Mouse (Mus musculus) thymus, postnatal 14 days (tissue): ENCODE measurements around the gene Cd3eap.

ENCODE experiments used
- DNase-seq: peaks from one replicate; pipeline ENCODE4 v3.0.0; 2021

Cd3eap gene

DNA sequence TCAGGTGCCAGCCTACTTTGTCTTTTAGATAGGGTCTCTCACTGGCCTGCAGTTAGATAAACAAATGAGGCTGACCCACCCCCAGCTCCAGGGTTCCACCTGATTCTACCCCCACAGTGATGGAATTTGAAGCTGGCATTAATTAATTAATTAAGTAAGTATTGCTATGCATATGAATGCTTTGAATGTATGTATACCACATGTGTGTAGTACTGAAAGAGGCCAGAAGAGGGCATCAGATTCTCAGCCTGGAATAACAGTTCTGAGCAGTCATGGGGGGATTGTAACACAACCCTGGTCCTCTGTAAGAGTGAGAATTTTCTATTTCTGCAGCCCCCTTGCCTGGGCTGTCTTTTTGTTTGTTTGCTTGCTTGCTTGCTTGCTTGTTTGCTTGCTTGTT, 30.9 kb downstream of the Cd3eap start:
- no peak for DNase-seq

DNA sequence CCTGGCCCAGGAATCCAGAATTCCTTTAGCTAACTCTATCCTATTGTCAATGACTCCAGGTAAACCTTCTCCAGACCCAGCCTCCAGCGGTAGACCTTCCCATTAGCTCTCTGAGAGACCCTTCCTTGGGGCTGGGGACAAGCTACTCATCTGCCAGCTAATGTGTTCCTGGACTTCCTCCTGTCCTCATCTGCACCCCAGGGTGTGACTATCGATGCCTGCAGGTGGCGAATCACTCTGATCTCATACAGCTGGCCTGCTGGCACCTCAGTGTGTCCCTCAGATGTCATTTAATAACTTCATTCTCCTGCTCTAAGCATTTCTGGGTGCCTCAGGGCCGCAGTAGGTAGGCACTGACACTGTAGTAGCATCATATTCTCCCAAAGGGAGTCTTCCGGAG, 31.5 kb downstream of the Cd3eap start:
- DNase-seq = no peak

DNA sequence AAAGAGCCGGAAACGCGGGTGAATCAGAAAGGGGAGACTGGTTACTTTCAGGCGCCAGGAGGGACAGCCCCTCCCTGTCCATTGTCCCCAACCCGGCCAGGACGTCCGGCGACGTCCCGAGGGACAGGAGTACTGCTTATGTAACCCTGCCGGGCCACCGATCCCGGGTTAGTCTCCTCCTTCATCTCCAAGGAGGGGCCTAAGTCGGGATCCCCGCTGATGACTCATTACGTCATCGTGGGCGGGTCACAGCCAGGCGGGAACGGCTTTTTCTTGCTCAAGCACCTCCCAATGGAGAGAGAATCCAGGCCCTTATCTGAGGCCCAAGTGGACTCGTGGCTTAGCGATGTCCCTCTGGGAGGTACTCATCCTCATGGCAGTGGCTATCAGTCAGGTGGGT, 32.2 kb downstream of the Cd3eap start:
- no peak for DNase-seq

DNA sequence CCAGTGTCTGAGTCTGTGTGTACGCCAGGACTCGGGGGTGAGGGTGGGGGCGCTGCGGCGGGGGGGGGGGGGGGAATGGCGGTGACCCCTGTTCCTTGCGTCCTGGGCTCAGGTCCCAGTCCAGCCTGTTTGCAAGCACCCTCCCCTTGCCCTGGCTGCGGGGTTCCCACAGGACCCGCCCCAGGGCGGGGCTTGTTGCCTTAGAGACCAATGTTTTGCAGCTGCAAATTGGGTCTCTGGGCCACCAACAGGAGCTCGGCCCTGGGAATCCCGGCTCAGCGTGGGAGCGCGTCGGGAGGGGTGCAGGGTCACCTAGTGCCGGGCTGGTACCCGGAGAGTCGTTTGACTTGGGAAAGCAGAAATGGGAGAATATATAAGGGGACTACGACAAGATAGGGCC, 32.9 kb downstream of the Cd3eap start:
- peak; percentile 65 for DNase-seq

DNA sequence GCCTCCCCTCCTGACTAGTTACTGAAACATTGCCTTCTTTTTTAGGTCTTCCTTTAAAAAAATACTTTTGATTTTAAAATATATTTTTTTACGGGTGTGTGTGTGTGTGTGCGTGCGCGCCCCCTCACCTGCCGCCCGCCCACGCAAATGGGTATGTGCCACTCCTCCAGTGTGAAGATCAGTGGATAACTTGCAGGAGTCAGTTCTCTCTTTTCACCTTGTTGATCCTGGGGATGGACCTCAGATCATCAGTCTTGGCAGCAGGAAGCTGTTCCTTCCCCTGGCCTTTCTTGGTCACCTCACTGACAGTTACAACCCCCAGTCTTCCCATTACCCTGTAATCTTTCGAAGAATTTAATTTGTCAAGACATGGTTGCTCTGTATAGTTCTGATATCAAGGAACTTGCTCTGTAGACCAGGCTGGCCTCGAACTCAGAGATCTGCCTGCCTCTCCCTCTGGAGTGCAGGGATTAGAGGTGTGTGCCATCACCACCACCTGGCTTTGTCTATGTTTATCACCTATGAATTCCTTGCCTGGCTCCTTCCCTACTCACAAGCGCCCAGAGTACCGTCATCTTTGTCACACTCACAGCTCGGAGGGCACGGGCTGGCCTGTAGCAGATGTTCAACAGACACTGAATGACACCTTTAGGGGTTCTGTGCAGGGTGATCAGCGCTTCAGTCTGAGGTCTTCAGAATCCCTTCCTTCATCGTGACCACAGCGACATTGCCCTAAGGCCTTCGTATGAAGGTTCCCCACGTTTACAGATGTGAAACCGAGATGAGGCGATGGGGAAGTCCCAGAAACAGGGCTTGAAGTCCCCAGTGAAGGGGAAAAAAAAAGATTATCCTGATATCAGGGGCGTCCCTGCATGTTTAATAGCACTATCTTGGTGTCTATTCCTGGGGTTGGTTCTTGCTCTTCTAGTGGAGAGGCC, 33.8 kb downstream of the Cd3eap start:
- DNase-seq = no peak

DNA sequence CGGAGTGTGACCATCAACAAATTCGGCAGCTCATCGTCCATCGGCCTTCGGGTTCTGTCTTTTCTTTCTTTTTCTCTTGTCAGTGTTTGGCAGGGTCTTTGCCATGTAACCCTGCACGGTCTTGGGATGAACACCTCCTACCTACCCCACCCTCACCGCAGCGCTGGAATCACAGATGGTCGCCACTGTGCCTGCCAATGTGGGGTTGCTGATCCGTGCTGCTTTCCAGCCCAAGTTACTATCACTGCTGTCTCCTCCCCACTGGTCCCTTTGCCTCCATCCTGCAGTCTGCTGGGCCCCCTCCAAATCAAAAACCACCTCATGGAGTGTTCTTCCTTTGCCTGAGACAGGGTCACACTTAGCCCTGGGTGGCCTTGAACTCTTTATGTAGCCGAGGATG, 35.1 kb downstream of the Cd3eap start:
- no peak for DNase-seq

DNA sequence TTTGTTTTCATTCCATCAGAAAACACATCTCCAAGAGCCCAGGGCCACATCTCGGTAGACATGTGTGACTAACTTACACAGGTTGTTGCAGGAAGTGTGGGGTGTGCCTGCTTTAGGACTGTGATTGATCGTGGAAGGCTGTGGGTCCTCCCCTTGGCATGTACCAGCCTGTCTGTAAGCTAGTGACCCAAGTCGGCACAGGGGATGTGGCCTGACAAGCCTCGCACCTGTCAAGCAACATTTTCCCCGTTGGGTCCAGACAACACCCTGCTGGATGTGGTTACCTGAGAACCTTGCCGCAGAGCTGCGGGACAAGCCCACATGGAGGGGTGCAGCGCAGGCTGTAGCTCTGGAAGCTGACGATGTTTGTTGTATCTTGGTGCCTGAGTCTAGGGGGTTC, 36.8 kb downstream of the Cd3eap start:
- DNase-seq = no peak

DNA sequence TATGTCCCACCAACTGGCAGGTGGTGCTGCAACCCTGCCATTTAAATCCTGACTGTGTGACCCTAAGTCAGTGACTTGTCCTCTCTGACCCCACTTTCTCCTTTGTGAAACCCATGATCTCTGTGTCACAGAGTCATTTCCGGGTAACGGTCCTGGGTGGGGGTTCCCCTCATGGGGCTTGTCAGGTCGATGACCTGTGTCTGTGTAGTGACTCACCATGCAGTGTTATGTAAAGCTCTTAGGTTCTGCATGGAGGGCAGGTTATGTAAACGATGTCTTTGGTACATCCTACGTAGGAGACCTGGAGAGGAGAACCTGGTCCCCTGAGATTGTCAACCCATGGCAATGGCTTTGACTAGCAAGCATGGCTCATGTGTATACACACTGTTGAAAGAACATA, 37.8 kb downstream of the Cd3eap start:
- DNase-seq = no peak

DNA sequence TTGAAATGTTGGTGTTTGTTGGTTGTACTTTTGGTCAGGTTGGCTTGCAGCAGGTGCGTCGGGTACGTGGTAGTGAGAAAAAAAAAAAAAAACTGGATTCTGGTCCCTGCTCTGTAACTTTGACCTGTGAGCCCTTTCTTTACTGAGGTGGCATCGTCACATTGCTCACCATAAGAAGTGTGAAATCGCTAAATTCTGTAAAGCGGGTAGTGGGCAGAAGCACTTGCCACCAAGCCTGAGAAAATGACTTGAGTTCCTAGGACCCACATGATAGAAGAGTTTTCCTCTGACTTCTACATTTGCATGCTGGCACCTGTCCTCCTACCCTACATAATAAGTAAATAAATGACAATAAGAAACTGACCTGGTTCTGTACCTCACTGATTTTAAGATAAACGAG, 38.6 kb downstream of the Cd3eap start:
- no peak for DNase-seq

DNA sequence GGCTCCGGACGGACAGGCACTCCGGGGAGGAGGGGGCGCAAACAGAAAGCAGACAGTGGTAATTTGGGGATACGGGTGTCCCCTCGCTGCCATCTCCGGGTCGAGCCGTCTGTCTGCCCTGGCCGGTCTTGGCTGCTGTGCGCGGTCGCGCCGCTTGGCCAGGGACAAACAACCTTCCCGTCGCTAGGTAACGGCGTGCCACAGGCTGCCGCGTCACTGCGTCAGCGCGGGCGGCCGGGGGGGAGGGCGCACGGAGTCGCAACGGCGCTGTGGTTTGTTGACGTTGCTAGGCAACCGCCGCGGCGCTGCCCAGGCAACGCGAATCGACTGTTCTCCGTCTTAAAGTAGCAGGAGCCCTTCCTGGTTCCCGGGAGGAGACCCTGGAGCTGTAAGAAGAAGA, 39.4 kb downstream of the Cd3eap start:
- DNase-seq = peak; percentile 92

DNA sequence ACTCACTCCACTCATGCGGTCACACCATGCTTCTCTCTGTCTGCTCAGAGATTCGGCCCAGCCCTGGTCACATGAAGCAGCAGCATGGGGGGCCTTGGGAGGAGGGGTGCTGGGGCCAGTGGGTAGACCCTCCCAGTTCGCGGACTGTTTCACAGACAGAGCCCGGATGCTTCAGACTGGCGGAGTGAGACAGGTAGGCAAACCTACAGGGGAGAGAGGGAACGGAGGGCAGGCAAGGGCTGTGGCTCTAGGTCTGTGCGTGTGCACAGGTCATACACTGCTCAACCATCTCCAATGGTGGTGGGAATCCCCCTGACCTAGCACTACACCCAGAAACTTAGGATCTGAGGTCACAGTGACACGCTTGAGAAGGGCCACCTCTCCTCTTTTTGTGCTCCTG, 39.8 kb downstream of the Cd3eap start:
- DNase-seq = no peak

DNA sequence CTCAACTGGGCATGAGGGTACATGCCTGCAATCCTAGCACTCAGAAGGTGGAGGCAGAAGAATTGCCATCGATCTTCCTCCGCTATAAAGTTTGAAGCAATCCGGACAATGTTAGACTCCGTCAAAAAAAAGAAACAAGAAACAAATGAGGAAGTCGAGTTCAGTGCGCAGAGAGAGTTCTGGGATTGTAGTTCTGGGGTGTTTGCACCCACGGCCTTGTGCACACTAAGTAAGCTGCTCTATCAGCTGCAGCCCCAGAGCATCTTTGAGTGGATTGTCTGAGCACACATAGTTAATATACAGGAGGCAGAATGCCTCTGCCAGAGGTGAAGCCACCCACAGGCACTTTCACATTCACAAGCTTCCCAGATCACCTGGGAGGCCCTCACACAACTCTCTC, 40.6 kb downstream of the Cd3eap start:
- no peak for DNase-seq

DNA sequence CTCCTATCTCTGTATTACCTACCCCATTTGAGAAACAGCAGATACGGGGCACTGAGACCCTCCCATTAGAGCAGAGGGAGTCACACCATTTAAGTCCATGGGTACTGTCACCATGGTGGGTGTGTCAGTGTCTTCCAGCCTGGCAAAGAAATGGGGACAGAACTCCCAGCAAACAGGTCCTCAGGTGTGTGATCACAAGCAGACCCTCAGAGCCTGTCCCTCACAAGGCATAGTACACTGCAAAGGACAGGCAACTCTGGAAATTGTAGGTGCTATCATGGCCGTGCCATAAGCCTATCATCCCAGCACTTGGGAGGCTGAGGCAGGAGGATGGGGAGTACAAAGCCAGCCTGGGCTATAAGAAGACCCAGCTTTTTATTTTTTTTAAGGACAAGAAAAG, 41.1 kb downstream of the Cd3eap start:
- no peak for DNase-seq

DNA sequence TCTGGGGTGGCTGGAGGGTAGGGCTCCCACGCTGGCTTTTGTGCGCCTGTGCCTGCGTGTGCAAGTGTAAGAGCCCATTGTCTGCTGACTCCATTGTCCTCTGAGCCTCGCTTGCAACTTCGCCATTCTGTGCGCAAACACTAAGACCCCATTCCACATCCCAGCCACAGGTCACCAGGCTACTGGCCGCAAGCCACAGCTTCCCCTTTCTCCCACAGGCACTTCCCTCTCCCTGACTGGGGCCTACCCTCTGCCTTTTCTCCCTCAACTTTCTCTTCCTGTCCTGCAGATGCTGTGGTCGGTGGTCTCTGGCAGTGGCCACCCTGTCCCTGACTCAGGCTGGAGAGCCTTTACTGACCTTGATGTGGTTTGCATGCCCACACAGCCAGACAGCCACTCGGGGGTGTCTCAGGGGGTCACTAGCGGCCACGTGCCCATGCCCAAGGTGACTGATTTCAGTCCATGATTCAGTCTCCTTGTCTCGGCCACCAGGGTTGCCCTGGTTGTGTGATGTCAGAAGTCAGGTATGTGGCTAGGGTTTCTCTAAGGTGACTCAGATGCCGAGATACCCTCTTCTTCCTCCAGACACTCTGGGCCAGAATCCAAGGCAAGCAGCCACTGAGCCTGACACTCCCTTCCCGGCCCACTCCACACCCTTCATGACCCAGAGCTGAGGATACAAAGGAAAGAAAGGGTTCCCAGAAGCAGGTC, 42.7 kb downstream of the Cd3eap start:
- no peak for DNase-seq

DNA sequence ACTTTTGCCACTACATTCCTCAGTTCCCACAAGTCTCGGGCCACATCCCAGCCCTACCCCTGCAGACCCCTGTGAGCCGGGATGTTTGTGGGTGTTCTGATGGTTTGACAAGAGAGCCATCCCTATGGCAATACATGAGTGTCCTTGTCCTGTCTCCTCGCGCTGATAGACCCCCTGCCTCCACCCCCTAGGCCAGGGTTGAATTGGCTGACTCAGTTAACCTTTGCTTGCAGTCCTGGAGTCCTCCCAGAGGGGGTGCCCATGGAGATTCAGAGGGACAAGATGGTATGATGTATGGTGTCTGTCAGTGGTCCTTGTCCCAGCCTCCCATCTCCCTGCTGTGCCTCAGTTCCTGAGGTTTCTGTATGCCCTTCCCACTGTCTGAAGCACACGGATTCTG, 45.2 kb downstream of the Cd3eap start:
- DNase-seq = no peak

DNA sequence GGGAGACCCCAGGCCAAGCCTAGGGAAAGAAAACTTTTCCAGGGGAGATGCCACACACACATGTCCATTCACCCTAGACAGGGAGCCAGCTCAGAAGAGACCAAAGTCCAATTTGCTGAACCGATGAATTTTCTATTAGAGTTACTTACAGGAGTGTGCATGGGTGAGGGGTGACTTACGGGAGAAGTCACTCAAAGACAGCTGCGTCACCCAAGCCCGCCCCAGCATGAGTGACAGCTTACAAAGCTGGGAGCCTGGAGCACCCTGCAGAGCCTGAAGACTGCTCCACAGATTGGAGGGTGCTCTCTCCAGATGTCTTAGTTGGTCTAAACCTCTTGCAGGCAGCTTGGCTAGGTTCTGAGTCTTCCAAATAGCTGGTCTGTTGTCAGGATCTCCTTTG, 47.3 kb downstream of the Cd3eap start:
- DNase-seq = no peak

DNA sequence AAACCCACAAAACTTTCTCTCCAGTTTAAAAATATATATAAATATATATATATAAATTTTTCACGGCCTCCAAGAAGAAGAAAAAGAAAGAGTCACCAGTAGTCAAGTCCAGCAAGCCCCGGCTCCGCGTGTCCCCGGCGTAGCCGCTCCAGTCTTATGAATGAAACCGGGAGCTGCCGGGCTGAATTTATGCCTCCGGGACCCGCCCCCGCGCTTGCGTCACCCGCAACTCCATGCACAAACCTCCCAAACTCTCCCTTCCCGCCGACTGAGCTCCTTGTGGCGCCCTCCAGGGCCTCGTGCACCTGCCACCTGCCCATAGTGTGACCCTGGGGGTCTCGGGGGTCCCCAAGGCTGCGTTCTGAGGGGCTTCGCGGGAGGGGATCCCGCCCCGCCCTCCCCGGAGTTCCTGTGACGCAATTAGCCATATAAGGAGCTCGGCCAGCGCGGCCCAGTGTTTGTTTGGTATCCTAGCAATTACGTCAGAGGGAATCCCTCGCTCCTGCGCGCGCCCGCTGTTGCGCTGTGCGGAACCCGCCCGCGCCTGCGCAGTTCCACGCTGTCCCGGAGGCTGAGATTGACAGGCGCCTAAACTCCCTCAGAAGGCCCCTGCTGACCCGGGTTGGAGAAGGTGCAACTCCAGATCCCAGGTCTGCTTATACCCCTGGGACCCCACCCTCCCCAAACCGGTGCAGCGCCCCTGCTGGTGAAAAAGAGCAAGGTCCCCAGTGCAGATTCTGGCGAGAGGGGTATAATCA, 49.2 kb downstream of the Cd3eap start, which contains the start of gene Fosb:
Fosb (minus strand) TSS at position 168 of the 758 bp plus-strand sequence.
- peak; percentile 96 for DNase-seq

DNA sequence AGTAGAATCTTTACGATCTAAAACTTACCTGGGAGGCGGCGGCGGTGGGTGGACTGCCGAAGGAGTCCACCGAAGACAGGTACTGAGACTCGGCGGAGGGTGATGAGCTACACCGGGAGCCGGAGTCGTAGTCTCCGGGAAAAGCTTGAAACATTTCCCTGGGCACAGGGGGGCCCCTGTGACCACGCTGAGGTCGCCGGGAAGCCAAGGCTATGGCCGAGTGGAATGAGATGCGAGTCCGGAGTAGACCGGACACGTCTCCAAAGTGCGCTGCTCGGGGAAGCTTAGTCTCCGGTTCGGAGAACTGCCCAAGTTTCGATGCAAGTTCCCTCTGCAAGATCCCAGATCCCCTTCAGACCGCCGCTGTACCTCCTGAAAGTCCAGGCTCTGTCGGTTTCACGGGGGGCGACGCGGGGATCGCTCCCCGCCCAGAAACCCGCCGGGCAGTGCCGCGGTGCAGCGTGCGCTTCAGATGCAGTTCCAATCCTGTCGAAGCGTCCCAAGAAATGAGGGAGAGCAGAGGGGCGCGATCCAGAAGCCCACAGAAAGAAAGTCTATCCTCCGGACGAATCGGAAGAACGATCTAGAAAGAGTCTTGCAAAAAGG, 49.9 kb downstream of the Cd3eap start:
- peak; percentile 24 for DNase-seq

DNA sequence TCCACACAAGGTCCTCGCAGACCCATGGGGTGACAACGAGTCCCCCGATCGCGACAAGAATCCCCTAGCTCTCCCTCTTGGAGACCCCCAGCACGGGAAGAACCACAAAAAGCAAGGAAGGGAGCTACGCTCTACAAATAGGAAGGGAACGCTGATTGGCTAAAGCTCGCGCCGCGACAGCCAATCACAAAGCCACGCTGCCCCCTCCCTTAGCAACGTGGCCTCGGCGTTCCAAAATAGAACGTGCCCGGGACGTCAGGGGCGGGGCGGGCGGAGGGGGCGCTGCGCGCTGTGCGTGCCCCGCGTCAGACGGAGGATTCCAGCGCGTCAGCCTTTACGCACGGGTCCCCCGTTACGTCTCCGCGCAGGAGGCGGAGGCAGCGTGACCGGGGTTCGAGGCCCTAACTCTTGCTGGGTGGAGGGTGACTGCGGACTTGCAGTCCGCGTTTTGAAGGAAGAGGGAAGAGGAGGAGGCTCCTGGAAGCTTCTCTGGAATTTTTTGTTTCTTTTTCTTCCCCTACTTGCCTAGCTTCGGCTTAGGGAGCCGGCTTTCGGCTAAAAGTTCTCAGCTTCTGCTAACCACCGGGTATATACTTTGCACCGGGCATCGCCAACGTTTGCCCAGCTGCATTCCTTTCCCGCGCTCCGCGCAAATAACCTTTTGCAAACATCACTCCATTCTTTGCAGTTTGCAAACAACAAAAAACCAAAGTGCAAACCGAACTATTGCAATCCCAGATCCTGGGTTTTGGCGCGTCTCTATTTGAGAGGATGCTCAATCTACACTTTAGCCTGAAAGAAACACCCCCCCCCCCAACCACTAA, 50.6 kb downstream of the Cd3eap start:
- peak; percentile 97 for DNase-seq

DNA sequence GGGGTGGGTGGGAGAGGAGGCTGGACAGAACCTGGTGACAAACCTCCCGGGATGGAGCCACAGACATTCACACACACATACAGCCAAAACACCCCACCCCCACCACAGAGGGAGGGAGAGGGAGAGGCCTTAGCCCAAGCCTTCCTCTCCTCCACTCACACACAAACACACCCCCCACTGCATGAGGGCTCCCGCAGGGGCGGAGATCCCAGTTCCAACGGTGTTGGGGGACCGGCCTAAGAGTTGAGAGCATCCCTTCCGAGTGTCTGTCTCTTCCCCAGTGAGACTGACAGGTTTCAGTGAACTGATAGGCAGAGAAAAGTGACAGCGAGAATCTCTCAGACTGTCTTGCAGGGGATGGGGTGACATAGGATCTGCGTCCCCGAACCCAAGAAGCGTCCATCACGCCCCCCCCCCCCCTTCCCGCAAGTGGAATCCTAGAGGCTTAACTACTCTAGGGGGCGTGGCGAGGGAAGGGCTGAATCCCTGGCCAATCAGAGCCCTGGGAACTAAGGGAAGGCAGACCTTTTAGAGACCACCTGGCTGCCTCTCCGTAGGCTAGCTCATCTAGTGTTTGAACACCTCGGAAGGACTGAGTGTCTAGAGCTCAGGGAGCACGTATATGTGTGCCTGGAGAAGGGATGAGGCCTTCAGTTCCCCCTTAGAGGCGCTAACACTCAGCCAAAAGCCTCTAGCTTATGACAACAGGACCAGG, 51.4 kb downstream of the Cd3eap start:
- DNase-seq = peak; percentile 66
